Comparison of ENCODE assay signal across 12 mouse cellular contexts in genomic region chr9:122429685-122430084, GRCm38 (mm10).
"Had no signal": no experiment of that assay in that cellular context is flagged by ENCODE, and none has a peak within 500 bp of the region (broad histone marks: within the 10 kb centered on the region; RNA-seq: fewer than 3 reads in every experiment).

No protein-coding gene starts in this region.

- DNase-seq: gastrocnemius, postnatal 14 days; heart, adult 2 months; heart, postnatal 14 days; heart, postnatal 4 days; kidney, adult 18-20 months; kidney, adult 8-10 months; kidney, postnatal 25 days; liver; liver, embryonic 13.5 days had no signal

- ATAC-seq: hindbrain, embryonic 16.5 days; inflammation-experienced regulatory T-cells, adult 6 months; intestine, postnatal 0 days had no signal
